In the genomic region with DNA sequence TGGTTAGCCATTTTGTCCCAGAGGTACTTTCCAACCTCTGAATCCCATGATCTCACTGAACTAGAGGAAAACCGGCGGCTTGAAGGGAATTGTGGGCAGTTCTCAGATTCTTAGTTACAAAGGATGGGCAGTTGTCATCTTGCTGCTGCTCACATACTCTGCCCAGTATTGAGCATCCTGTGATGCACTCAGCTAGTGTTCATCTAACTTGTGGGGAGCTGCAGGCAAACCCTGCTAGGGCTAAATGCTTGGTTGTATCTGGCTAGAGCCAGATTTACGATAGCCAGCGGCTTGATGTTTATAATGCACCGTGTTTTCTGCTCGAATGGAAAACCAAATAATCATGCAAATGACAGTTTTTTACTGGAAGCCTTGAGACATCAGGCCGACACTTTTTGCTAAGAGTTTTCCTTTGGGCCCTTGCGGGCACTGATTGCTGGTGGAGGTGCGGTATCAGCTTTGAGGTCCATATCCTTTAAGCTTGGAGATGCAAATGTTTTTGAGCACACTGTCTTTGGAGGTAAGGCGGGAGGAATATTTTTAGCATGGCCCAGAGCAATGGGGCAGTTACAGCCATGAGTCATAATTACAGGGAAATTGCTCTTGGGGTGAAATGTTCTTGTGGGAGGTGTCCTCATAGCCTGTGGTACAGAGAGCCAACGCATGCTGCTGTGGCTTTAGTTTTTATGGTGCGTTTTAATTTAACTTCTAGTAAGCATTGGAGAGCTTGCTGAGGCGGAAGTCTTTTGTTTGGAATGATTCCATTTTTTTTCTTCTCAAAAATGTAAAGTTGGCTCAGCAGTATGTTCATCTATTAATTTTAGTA, we compare ENCODE assay signal across 1 mouse cellular context.
TF ChIP-seq lines count a peak whose summit lies in the region.

No protein-coding gene starts in this region.

TF ChIP-seq in MEL, 35 proteins besides CTCF, POLR2A, EP300 and RAD21 (continued from another document):
- no peak for TF ChIP-seq KAT2A (conservative IDR thresholded peaks at IDR 0.05; ENCODE audit: low read depth, low read length)
- no peak for TF ChIP-seq CHD1 (IDR thresholded peaks at IDR 0.05; ENCODE audit: low read depth, low read length)
- no peak for TF ChIP-seq ZMIZ1 (IDR thresholded peaks at IDR 0.05; ENCODE audit: low read depth, low read length)
- TF ChIP-seq NELFE (IDR thresholded peaks at IDR 0.05; ENCODE audit: low read depth, low read length) = no peak
